Mouse (Mus musculus): ENCODE measurements around the gene Optc. TPM values are rescaled to one million over a fixed set of nuclear protein-coding genes. Genes with fewer than 3 reads are reported as not detected.

The Optc gene
- polyA plus RNA-seq, 1 experiment from 2014 or later, result 0.31 TPM

DNA sequence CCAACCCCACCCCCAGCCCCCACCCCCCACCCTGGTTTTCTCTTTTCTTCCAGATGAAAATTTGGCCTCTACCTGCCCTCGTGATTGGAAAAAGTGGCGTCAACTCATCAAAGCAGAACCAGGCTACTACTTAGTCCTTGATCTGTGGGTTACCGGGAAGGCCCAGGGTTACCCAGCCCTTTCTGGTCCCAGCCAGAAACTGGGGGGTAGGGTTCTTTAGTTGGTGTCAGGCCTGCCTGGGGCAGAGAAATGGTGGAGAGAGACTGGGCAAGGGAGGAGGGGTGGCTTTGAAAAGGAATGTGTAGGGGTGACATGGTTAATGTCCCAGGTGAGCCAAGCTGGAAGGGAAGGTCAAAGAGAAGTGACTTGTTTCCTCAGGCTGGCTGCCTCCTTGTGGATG is 51.1 kb downstream of the Optc start:
- Histone ChIP-seq H3K9ac (replicated peaks; ENCODE audit: low read depth) (no peak overlapping the region), H3K4me1 (ENCODE audit: insufficient read depth, low read depth, low read length) (0 out of 2 replicates have a peak, but pooled peaks cover 2% of the 10 kb centered on the region), H3K9me3 (ENCODE audit: low read length) (no peaks in the 10 kb centered on the region), H3K27me3 (replicated peaks; ENCODE audit: insufficient read depth, low read length) (no peaks in the 10 kb centered on the region), H3K4me3 (ENCODE audit: low read depth, low read length) (no peak overlapping the region), H3K27ac (ENCODE audit: low read length) (no peak overlapping the region), H3K4me2 (replicated peaks; ENCODE audit: low read depth, low read length) (no peak overlapping the region), H3K36me3 (ENCODE audit: insufficient read depth, low read length) (no peaks in the 10 kb centered on the region)
- TF ChIP-seq CTCF (IDR thresholded peaks at IDR 0.05) (no peak), EP300 (IDR thresholded peaks at IDR 0.05) (no peak)
- ATAC-seq, result no peak
- no peak for DNase-seq (ENCODE audit: low spot score)
- WGBS, result 94% methylated on average over 3 of the region's 3 CpGs

DNA sequence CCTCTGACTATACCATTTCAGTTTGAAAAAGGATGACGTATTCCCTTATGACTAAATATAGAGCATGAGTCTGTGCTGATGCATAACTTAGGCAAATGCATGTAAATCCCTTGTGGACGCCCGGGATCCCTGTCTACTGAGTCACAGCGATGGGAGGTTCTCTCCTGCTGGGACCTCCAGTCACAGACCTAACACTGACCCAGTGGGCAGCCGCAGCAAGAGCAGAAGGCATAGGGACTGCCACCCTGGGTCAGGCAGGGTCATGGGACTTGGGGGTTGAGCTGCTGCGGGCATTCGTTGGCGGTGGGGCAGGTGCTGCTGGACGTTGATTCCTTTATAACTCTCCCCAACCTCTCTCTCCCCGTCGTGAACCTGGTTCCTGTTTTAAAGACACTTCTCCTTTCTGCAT is 51.7 kb downstream of the Optc start:
- no peaks in the 10 kb centered on the region for H3K27me3 ChIP-seq (replicated peaks; ENCODE audit: insufficient read depth, low read length)
- H3K4me3 ChIP-seq (ENCODE audit: low read depth, low read length), result no peak overlapping the region
- H3K9me3 ChIP-seq (ENCODE audit: low read length), result no peaks in the 10 kb centered on the region
- no peak overlapping the region for H3K4me2 ChIP-seq (replicated peaks; ENCODE audit: low read depth, low read length)
- ATAC-seq, result no peak; the same call in 1 of the 2 replicates
- TF ChIP-seq EP300 (IDR thresholded peaks at IDR 0.05) (no peak), CTCF (IDR thresholded peaks at IDR 0.05) (no peak)
- no peak overlapping the region for H3K27ac ChIP-seq (ENCODE audit: low read length)
- 0 out of 2 replicates have a peak, but pooled peaks cover 2% of the 10 kb centered on the region for H3K4me1 ChIP-seq (ENCODE audit: insufficient read depth, low read depth, low read length)
- WGBS, result 54% methylated on average over 11 of the region's 11 CpGs
- no peak overlapping the region for H3K9ac ChIP-seq (replicated peaks; ENCODE audit: low read depth)
- no peaks in the 10 kb centered on the region for H3K36me3 ChIP-seq (ENCODE audit: insufficient read depth, low read length)
- no peak for DNase-seq (ENCODE audit: low spot score)

DNA sequence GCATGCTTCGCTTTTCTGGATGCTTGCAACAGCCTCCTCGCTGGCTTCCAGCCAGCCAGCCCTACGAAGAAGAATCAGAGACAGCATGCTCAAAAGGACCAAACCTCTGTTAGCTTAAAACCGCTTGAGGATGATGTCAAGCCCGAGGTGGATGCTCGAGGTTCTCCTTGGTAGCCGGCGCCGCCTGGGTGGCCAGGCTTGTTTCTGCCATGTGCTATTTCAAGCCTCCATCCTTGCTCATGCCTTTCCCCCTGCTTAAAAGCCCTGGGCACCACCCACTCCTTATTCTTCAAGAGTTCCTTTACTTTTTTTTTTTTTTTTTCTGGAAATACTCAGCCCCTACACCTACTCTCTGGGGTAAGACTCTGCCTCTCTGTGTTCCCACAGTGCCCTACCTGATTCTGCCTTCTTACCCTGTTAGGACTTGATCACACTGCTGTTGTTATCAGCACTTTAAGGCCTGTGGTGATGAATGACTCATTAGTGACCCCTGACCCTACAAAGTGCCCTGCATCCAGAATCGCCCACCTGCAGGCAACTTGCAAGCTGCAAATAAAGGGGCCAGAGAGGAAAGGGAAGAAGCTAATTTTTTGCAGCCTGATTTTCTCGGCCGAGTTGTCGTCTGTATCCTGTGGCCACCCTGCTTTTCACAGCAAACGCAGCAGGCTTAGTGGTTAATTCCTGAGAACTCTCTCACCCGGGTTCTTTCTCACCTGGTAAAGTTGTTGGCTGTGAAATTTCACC is 52.4 kb downstream of the Optc start:
- 21% methylated on average over 15 of the region's 15 CpGs for WGBS
- H3K27ac ChIP-seq (ENCODE audit: low read length), result no peak overlapping the region
- ATAC-seq (no peak), DNase-seq (ENCODE audit: low spot score) (peak; percentile 40)
- no peaks in the 10 kb centered on the region for H3K27me3 ChIP-seq (replicated peaks; ENCODE audit: insufficient read depth, low read length)
- no peaks in the 10 kb centered on the region for H3K9me3 ChIP-seq (ENCODE audit: low read length)
- no peak overlapping the region for H3K4me3 ChIP-seq (ENCODE audit: low read depth, low read length)
- TF ChIP-seq EP300 (IDR thresholded peaks at IDR 0.05), result no peak
- no peak for TF ChIP-seq CTCF (IDR thresholded peaks at IDR 0.05)
- no peak overlapping the region for H3K9ac ChIP-seq (replicated peaks; ENCODE audit: low read depth)
- H3K36me3 ChIP-seq (ENCODE audit: insufficient read depth, low read length), result no peaks in the 10 kb centered on the region
- 0 out of 2 replicates have a peak, but pooled peaks cover 2% of the 10 kb centered on the region for H3K4me1 ChIP-seq (ENCODE audit: insufficient read depth, low read depth, low read length)
- H3K4me2 ChIP-seq (replicated peaks; ENCODE audit: low read depth, low read length), result peak overlapping the region; percentile 36; the same call in 1 of the 2 replicates

DNA sequence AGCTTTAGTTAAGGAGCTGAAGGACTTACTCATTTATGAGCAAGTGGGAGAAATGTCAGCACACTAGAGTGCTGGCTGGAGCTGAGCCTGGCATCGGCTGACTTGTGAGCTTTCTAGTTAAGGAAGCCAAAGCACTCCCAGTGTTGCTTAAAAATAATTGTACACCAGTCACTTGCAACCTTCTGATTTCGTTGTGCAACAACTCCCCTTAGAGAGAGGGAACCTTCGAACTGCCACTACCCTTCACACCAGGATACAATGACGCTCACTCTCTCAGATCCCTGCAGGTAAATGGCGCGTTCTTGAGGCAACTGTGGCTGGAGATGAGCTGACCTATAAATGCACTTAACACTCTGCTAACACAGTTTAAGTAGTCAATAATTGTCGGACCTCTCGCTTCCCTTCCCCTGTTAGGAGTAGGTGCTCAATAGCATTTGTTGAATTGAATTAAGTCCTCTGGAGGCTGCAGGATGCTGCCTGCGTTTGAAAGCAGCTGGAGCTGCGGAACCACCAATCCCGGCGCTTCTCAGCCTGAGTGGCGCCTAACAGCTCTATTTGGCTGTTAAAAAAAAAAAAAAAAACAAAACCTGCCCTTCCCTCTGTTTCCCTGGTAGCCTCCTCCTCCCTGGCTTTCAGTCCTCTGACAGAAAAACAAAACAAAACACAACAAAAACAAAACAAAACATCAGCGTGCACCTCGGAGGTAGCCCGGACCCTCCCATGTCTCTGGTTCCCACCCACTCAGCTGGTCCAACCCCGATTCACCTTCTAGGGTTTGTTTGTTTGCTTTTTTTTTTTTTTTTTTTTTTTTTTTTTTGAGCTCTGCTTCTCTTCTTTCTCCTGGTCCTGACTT is 53.2 kb downstream of the Optc start:
- 0 out of 2 replicates have a peak, but pooled peaks cover 2% of the 10 kb centered on the region for H3K4me1 ChIP-seq (ENCODE audit: insufficient read depth, low read depth, low read length)
- no peaks in the 10 kb centered on the region for H3K9me3 ChIP-seq (ENCODE audit: low read length)
- no peaks in the 10 kb centered on the region for H3K27me3 ChIP-seq (replicated peaks; ENCODE audit: insufficient read depth, low read length)
- H3K36me3 ChIP-seq (ENCODE audit: insufficient read depth, low read length), result no peaks in the 10 kb centered on the region
- H3K4me2 ChIP-seq (replicated peaks; ENCODE audit: low read depth, low read length), result peak overlapping the region; percentile 36; the same call in 1 of the 2 replicates
- H3K27ac ChIP-seq (ENCODE audit: low read length), result no peak overlapping the region
- no peak for TF ChIP-seq CTCF (IDR thresholded peaks at IDR 0.05)
- ATAC-seq, result peak; percentile 59
- H3K9ac ChIP-seq (replicated peaks; ENCODE audit: low read depth), result no peak overlapping the region
- peak; percentile 75 for DNase-seq (ENCODE audit: low spot score)
- WGBS, result 4% methylated on average over 17 of the region's 17 CpGs
- H3K4me3 ChIP-seq (ENCODE audit: low read depth, low read length), result peak overlapping the region; percentile 1; the same call in 1 of the 2 replicates

Other genes starting within 250 kb of the Optc start
- gene Zbed6, start 247.1 kb downstream of the Optc start, polyA plus RNA-seq (2015; fragmentation: Nextera tagmentation; extraction: Ambion mirVana), result not detected in 2 replicates
- gene Gm38394, start 246.7 kb downstream of the Optc start, polyA plus RNA-seq (2015; fragmentation: Nextera tagmentation; extraction: Ambion mirVana), result 3.8 and 4.0 TPM in 2 replicates
- gene Lax1, start 217.9 kb downstream of the Optc start, polyA plus RNA-seq (2015; fragmentation: Nextera tagmentation; extraction: Ambion mirVana), result 0.30 and 0.33 TPM in 2 replicates
- 7.8 and 8.5 TPM in 2 replicates for gene Atp2b4, start 107.0 kb downstream of the Optc start, polyA plus RNA-seq (2015; fragmentation: Nextera tagmentation; extraction: Ambion mirVana)
- gene Prelp, start 13.4 kb upstream of the Optc start, polyA plus RNA-seq (2015; fragmentation: Nextera tagmentation; extraction: Ambion mirVana), result 6.4 and 7.1 TPM in 2 replicates
- gene Fmod, start 129.3 kb upstream of the Optc start, polyA plus RNA-seq (2015; fragmentation: Nextera tagmentation; extraction: Ambion mirVana), result 9.7 and 10.0 TPM in 2 replicates
- gene Btg2, start 171.1 kb upstream of the Optc start, polyA plus RNA-seq (2015; fragmentation: Nextera tagmentation; extraction: Ambion mirVana), result 177 and 184 TPM in 2 replicates
- gene Chit1, start 203.2 kb upstream of the Optc start, polyA plus RNA-seq (2015; fragmentation: Nextera tagmentation; extraction: Ambion mirVana), result 0.29 TPM in 1 of 2 replicates, not detected in the other

All from lung, postnatal 0 days (tissue).